Mouse (Mus musculus): ENCODE results near the gene Dpf1. TPM values are rescaled to one million over a fixed set of nuclear protein-coding genes. Genes with fewer than 3 reads are reported as not detected.
A peak's percentile ranks its signal among the peaks of the same experiment; 100 is the strongest.

Dpf1 gene
- polyA plus RNA-seq, 1 experiment from 2014 or later, result 6.1 TPM

DNA sequence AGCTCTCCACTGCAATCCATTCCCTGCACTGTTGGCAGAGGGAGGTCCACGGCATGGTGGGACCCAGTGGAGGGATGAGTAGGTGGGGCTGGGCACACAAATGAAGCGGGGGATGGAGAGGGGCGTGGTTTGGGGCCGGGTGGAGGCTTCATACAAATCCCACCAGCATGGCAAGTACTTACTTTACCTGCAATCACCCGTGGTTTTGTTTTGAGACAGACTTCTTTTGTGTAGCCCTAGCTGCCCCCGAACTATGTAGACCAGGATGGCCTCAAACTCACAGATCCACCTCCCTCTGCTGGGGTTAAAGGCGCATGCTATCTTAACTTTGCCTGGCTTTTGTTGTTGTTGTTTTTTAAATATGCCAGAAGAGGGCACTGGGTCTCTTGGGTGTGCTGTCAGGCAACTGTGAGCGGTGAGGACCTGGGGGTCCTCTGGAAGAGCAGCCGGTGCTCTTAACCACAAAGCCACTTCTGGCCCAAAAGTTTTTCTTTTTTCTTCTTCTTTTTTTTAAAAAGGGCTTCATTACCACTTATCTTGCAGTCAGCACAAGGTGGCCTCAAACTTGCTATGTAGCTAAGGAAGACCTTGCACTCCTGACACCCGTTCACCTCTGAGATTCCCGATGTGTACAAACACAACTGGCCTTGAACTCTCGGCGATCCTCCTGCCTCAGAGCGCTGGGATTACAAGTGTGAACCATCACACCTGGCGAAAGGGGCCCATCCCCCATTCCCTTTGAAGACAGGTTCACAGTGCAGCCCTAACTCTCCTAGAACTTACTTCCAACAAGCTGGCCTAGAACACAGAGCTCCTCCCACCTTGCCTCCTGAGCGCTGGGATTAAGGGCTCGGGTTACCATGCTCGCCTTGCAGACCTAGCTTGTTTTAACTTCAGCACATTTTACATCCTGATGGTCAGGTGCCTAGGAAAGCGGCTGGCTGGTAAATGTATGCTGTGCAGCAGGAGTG is 15.9 kb downstream of the Dpf1 start:
- ATAC-seq (replicated peaks; ENCODE audit: low FRiP score) (0 out of 2 replicates have a peak, but pooled peaks have one; percentile 10), DNase-seq (ENCODE audit: low spot score) (no peak)
- 12% methylated on average over 19 of the region's 19 CpGs for WGBS
- H3K27ac ChIP-seq (ENCODE audit: low read depth, low read length), result peak overlapping the region; percentile 34
- peak overlapping the region; percentile 68 for H3K4me2 ChIP-seq
- no peak overlapping the region for H3K9ac ChIP-seq (ENCODE audit: low read depth, low read length)
- peaks cover 4% of the 10 kb centered on the region; the same call in 1 of the 2 replicates for H3K36me3 ChIP-seq (ENCODE audit: control insufficient read depth, insufficient read depth, low read length)
- no peaks in the 10 kb centered on the region for H3K9me3 ChIP-seq (ENCODE audit: control insufficient read depth, low read length)
- no peaks in the 10 kb centered on the region for H3K27me3 ChIP-seq (replicated peaks; ENCODE audit: control insufficient read depth, insufficient read depth, low read length)
- peaks cover 56% of the 10 kb centered on the region for H3K4me1 ChIP-seq (replicated peaks; ENCODE audit: control insufficient read depth, insufficient read depth, low read length)
- H3K4me3 ChIP-seq (ENCODE audit: low read depth, low read length), result peak overlapping the region; percentile 25

DNA sequence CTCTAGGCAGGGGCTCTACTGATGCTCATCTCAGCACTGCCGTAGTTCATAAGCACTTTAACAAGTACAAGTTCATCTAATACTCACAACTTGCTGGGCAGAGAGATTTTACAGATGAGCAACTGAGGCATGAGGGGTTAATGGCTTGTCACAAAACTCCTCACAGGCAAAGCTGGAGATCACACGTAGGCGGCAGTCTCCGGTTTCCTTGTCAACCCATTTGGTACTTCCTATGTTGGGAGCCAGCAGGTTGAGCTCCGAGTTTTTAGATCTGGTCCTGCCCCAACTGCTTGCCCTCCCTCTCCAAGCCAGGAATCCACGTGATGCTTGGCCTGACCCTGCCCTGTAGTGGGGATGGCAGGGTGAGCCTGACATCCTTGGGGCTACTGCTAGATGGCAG is 23.3 kb downstream of the Dpf1 start:
- H3K9me3 ChIP-seq (ENCODE audit: control insufficient read depth, low read length), result no peaks in the 10 kb centered on the region
- WGBS, result 79% methylated on average over 6 of the region's 6 CpGs

DNA sequence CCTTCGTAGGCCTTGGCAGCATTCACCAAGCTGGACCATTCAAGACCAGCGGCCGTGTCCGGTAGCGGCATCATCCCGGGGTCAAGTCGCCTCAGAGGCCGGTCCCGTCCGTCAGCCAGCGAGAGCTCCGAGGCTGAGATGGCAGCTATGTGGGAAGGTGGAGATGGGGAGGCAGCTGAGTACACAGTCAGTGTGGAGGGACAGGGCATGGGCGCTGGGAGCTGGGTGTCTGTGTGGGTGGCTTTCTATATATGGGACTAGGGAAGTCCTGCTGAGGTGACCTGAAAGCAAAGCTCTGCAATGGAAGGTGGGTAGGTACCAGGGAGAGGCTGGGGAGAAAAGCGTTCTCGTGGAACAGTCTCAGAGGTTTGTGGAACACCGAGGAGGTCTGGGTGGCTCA is 25.2 kb downstream of the Dpf1 start:
- no peak overlapping the region for H3K9ac ChIP-seq (ENCODE audit: low read depth, low read length)
- ATAC-seq (replicated peaks; ENCODE audit: low FRiP score) (no peak), DNase-seq (ENCODE audit: low spot score) (no peak)
- no peaks in the 10 kb centered on the region for H3K27me3 ChIP-seq (replicated peaks; ENCODE audit: control insufficient read depth, insufficient read depth, low read length)
- no peak overlapping the region for H3K27ac ChIP-seq (ENCODE audit: low read depth, low read length)
- peaks cover 1% of the 10 kb centered on the region; the same call in 1 of the 2 replicates for H3K4me1 ChIP-seq (replicated peaks; ENCODE audit: control insufficient read depth, insufficient read depth, low read length)
- H3K4me2 ChIP-seq, result no peak overlapping the region
- H3K36me3 ChIP-seq (ENCODE audit: control insufficient read depth, insufficient read depth, low read length), result peaks cover 12% of the 10 kb centered on the region; the same call in 1 of the 2 replicates
- H3K4me3 ChIP-seq (ENCODE audit: low read depth, low read length), result no peak overlapping the region
- no peaks in the 10 kb centered on the region for H3K9me3 ChIP-seq (ENCODE audit: control insufficient read depth, low read length)
- WGBS, result 94% methylated on average over 16 of the region's 16 CpGs

More for the DNA sequence above, 23.3 kb downstream of the Dpf1 start:
- no peak overlapping the region for H3K9ac ChIP-seq (ENCODE audit: low read depth, low read length)
- peaks cover 12% of the 10 kb centered on the region; the same call in 1 of the 2 replicates for H3K36me3 ChIP-seq (ENCODE audit: control insufficient read depth, insufficient read depth, low read length)
- no peak overlapping the region for H3K4me2 ChIP-seq
- DNase-seq (ENCODE audit: low spot score) (no peak), ATAC-seq (replicated peaks; ENCODE audit: low FRiP score) (no peak)
- no peaks in the 10 kb centered on the region for H3K27me3 ChIP-seq (replicated peaks; ENCODE audit: control insufficient read depth, insufficient read depth, low read length)
- H3K4me3 ChIP-seq (ENCODE audit: low read depth, low read length), result no peak overlapping the region
- H3K27ac ChIP-seq (ENCODE audit: low read depth, low read length), result no peak overlapping the region
- no peaks in the 10 kb centered on the region for H3K4me1 ChIP-seq (replicated peaks; ENCODE audit: control insufficient read depth, insufficient read depth, low read length)

DNA sequence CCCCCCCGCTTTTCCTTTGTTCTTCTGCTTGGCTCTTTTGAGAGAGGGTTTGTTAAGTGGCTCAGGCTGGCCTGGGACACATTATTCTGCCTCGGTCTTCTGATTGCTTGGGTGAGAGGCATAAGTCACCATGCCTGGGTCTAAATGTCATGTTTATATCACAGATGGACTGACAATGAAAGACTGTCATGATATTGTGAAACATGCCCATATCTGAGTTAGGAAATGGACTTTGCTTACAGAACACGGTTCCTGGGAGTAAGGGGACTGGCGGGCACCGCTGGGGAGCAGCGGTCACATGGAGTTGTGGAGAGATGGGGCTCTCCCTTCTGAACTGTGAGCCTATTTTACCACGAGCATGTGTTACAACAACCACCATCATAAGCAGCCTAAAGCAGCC is 30.4 kb downstream of the Dpf1 start:
- peaks cover 6% of the 10 kb centered on the region; the same call in 1 of the 2 replicates for H3K36me3 ChIP-seq (ENCODE audit: control insufficient read depth, insufficient read depth, low read length)
- no peak overlapping the region for H3K9ac ChIP-seq (ENCODE audit: low read depth, low read length)
- ATAC-seq (replicated peaks; ENCODE audit: low FRiP score) (no peak), DNase-seq (ENCODE audit: low spot score) (no peak)
- H3K4me3 ChIP-seq (ENCODE audit: low read depth, low read length), result no peak overlapping the region
- no peaks in the 10 kb centered on the region; the same call in 1 of the 2 replicates for H3K27me3 ChIP-seq (replicated peaks; ENCODE audit: control insufficient read depth, insufficient read depth, low read length)
- H3K4me2 ChIP-seq, result no peak overlapping the region
- peaks cover 28% of the 10 kb centered on the region for H3K4me1 ChIP-seq (replicated peaks; ENCODE audit: control insufficient read depth, insufficient read depth, low read length)
- no peak overlapping the region for H3K27ac ChIP-seq (ENCODE audit: low read depth, low read length)
- 66% methylated on average over 7 of the region's 7 CpGs for WGBS
- no peaks in the 10 kb centered on the region for H3K9me3 ChIP-seq (ENCODE audit: control insufficient read depth, low read length)

DNA sequence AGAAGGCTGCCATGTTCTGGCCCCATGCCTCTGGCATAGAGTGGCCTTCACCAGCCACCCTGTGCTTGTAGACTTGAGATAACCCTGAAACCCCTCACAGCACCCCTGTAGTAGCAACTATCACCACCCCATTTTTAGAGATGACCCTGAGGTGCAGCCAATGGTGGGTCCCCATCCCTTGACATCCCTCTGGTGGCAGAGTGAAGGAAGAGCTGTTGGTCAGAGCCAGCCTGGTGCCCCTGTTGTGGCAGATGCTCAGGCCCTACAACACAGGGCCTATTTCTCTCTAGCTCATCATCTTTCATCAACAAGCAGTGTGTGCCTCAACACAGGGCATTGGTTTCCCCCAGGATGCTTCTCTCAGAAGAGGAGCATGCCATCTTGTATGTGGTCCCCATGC is 31.5 kb downstream of the Dpf1 start:
- Histone ChIP-seq H3K36me3 (ENCODE audit: control insufficient read depth, insufficient read depth, low read length) (peaks cover 6% of the 10 kb centered on the region; the same call in 1 of the 2 replicates), H3K4me3 (ENCODE audit: low read depth, low read length) (no peak overlapping the region), H3K27me3 (replicated peaks; ENCODE audit: control insufficient read depth, insufficient read depth, low read length) (no peaks in the 10 kb centered on the region; the same call in 1 of the 2 replicates), H3K4me1 (replicated peaks; ENCODE audit: control insufficient read depth, insufficient read depth, low read length) (peaks cover 39% of the 10 kb centered on the region), H3K4me2 (no peak overlapping the region), H3K9ac (ENCODE audit: low read depth, low read length) (no peak overlapping the region), H3K9me3 (ENCODE audit: control insufficient read depth, low read length) (no peaks in the 10 kb centered on the region), H3K27ac (ENCODE audit: low read depth, low read length) (no peak overlapping the region)
- DNase-seq (ENCODE audit: low spot score) (no peak), ATAC-seq (replicated peaks; ENCODE audit: low FRiP score) (no peak)

DNA sequence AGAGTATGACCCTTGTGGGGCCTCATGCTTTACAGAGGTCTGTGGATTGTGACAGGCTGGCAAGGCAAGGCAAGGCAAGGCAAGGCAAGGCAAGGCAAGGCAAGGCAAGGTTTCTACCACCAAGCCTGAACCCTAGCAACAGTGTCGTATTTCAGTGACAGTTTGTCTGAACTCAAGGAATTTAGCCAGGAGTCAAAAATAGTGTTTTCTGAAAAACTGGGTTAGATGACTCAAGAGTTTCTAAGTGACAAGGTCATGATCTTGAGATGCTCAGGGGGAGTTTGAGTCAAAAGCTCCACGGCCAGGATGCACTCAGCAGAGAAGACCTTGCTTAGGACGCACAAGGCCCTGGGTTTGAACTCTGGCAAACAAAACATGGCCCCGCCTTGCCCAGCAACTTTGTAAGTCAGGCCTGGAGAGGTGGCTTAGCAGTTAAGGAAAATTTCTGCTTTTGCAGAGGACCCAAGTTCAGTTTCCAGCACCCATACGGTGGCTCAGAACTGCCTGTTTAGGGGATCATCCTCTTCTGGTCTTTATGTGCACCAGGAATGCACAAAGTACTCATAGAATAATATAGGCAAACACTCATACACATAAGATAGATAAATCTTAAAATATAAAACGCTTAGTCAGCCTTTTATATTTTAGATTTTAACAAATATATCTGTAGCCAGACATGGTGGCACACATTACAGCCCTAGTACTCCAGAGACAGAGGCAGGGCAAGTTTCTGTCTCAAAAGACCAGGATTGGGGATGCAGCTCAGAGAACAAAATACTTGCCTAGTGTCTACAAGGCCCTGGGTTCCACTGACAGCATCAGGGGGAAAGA is 32.3 kb downstream of the Dpf1 start:
- DNase-seq (ENCODE audit: low spot score), result no peak
- H3K36me3 ChIP-seq (ENCODE audit: control insufficient read depth, insufficient read depth, low read length), result peaks cover 6% of the 10 kb centered on the region; the same call in 1 of the 2 replicates
- no peak overlapping the region for H3K4me2 ChIP-seq
- H3K4me3 ChIP-seq (ENCODE audit: low read depth, low read length), result no peak overlapping the region
- no peak for ATAC-seq (replicated peaks; ENCODE audit: low FRiP score)
- 75% methylated on average over 6 of the region's 6 CpGs for WGBS
- H3K27me3 ChIP-seq (replicated peaks; ENCODE audit: control insufficient read depth, insufficient read depth, low read length), result no peaks in the 10 kb centered on the region; the same call in 1 of the 2 replicates
- H3K9ac ChIP-seq (ENCODE audit: low read depth, low read length), result 0 out of 2 replicates have a peak overlapping the region, but pooled peaks have one; percentile 22
- no peaks in the 10 kb centered on the region for H3K9me3 ChIP-seq (ENCODE audit: control insufficient read depth, low read length)
- no peak overlapping the region for H3K27ac ChIP-seq (ENCODE audit: low read depth, low read length)
- H3K4me1 ChIP-seq (replicated peaks; ENCODE audit: control insufficient read depth, insufficient read depth, low read length), result peaks cover 47% of the 10 kb centered on the region

DNA sequence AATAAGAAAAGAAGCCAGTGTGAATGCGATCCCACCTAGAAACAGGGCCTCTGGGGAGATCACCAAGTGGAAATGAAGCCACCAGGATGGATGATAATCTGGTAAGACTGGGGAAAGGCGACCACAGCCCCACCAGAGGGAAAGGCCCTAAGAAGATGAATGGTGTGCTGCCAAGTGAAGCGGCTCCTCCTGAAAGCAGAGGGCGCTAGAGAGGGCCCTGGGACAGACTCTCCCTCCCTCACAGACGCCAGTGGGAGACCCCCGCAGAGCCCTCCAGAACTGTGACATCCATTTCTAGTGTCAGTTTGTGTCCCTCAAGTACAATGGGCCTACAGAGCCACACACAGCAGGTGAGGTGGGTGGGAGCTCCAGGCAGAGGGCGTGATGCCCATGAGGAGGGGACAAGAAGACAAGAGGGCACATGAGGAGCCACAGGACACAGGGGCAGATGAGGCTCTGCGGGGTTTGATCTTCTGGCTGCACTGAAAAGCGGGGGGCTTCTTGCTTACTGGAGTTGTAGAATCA is 33.1 kb downstream of the Dpf1 start:
- H3K4me1 ChIP-seq (replicated peaks; ENCODE audit: control insufficient read depth, insufficient read depth, low read length), result peaks cover 54% of the 10 kb centered on the region
- H3K9ac ChIP-seq (ENCODE audit: low read depth, low read length), result no peak overlapping the region
- H3K36me3 ChIP-seq (ENCODE audit: control insufficient read depth, insufficient read depth, low read length), result peaks cover 4% of the 10 kb centered on the region; the same call in 1 of the 2 replicates
- peak overlapping the region; percentile 57 for H3K4me2 ChIP-seq
- DNase-seq (ENCODE audit: low spot score) (no peak), ATAC-seq (replicated peaks; ENCODE audit: low FRiP score) (no peak)
- H3K27ac ChIP-seq (ENCODE audit: low read depth, low read length), result no peak overlapping the region
- no peaks in the 10 kb centered on the region for H3K9me3 ChIP-seq (ENCODE audit: control insufficient read depth, low read length)
- no peaks in the 10 kb centered on the region; the same call in 1 of the 2 replicates for H3K27me3 ChIP-seq (replicated peaks; ENCODE audit: control insufficient read depth, insufficient read depth, low read length)
- no peak overlapping the region for H3K4me3 ChIP-seq (ENCODE audit: low read depth, low read length)
- WGBS, result 71% methylated on average over 9 of the region's 9 CpGs

DNA sequence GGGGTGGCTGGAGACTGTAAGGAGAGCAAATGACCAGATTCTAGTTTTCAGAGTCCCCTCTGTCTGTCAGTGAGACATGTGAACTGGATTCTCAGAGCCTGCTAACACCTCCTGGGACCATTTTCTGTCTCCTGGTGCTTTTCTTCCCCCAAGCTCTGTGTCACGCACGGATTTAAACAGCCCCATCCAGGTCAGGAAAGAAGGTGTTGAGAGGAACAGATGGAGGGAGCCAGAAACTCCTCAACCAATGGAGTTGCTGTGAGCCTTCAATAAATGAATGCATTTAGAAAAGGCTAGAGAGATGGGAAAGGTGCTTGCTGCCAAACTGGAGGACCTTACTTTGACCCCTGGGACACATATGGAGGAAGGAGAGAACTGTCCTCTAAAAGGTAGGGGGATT is 34.0 kb downstream of the Dpf1 start:
- Histone ChIP-seq H3K36me3 (ENCODE audit: control insufficient read depth, insufficient read depth, low read length) (peaks cover 4% of the 10 kb centered on the region; the same call in 1 of the 2 replicates), H3K27me3 (replicated peaks; ENCODE audit: control insufficient read depth, insufficient read depth, low read length) (no peaks in the 10 kb centered on the region; the same call in 1 of the 2 replicates), H3K9ac (ENCODE audit: low read depth, low read length) (peak overlapping the region; percentile 61), H3K4me1 (replicated peaks; ENCODE audit: control insufficient read depth, insufficient read depth, low read length) (peaks cover 63% of the 10 kb centered on the region), H3K9me3 (ENCODE audit: control insufficient read depth, low read length) (no peaks in the 10 kb centered on the region), H3K4me3 (ENCODE audit: low read depth, low read length) (peak overlapping the region; percentile 35), H3K27ac (ENCODE audit: low read depth, low read length) (peak overlapping the region; percentile 91), H3K4me2 (peak overlapping the region; percentile 57)
- WGBS, result 93% methylated on average over 2 of the region's 2 CpGs
- ATAC-seq (replicated peaks; ENCODE audit: low FRiP score) (no peak), DNase-seq (ENCODE audit: low spot score) (no peak)
